Mouse (Mus musculus) intestine, embryonic 14.5 days (tissue): ENCODE measurements around the gene S100a10. TPM values are rescaled to one million over a fixed set of nuclear protein-coding genes. Genes with fewer than 3 reads are reported as not detected.

ENCODE experiments used
- ATAC-seq: fragments of 200-750 bp; cut with Nextera tagmentation; replicated peaks from 2 replicates; pipeline ENCODE4 v1.8.0; 2017; ENCODE audit warnings: low read depth, moderate number of reproducible peaks, moderate TSS enrichment, moderate library complexity; ENCODE audit not compliant: low FRiP score, low TSS enrichment
- DNase-seq: peaks from one replicate; pipeline ENCODE4 v3.0.0-alpha.2; 2018; ENCODE audit warnings: low spot score
- H3K27ac ChIP-seq: fragments of 300-500 bp; sonication (generic); 2 replicates; pipeline ENCODE4 v1.5.1; 2014; ENCODE audit warnings: low read depth, mild to moderate bottlenecking, control low read depth
- H3K27me3 ChIP-seq: fragments of 300-500 bp; sonication (generic); replicated peaks from 2 replicates; pipeline ENCODE4 v1.6.1; 2014; ENCODE audit warnings: low read length, control low read depth; ENCODE audit not compliant: control insufficient read depth, insufficient read depth
- H3K36me3 ChIP-seq: fragments of 300-500 bp; sonication (generic); 2 replicates; pipeline ENCODE4 v1.6.1; 2014; ENCODE audit warnings: low read length, control low read depth; ENCODE audit not compliant: control insufficient read depth, insufficient read depth
- H3K4me1 ChIP-seq: fragments of 300-500 bp; sonication (generic); replicated peaks from 2 replicates; pipeline ENCODE4 v1.6.1; 2014; ENCODE audit warnings: low read length, control low read depth, mixed read lengths; ENCODE audit not compliant: control insufficient read depth, insufficient read depth
- H3K4me2 ChIP-seq: fragments of 300-500 bp; sonication (generic); 2 replicates; pipeline ENCODE4 v1.6.1; 2014; ENCODE audit warnings: low read length
- H3K4me3 ChIP-seq: fragments of 300-500 bp; sonication (generic); 2 replicates; pipeline ENCODE4 v1.5.1; 2014; ENCODE audit warnings: low read depth, low read length, control low read depth, mixed read lengths
- H3K9ac ChIP-seq: fragments of 300-500 bp; sonication (generic); 2 replicates; pipeline ENCODE4 v1.6.1; 2014; ENCODE audit warnings: mild to moderate bottlenecking, low read length
- H3K9me3 ChIP-seq: fragments of 300-500 bp; sonication (generic); 2 replicates; pipeline ENCODE4 v1.6.1; 2016; ENCODE audit warnings: low read length, control low read depth; ENCODE audit not compliant: control insufficient read depth
- WGBS: fragments of 180-500 bp; shearing (Covaris S2); extraction: QIAGEN DNeasy Blood & Tissue Kit; methylation state at CpG from one replicate; pipeline ENCODE4 v1.1.7; 2014; 5-methylcytosine and 5-hydroxymethylcytosine counted together
- polyA plus RNA-seq: library from polyadenylated mRNA; unstranded; fragments of >200 nt; fragmentation: Nextera tagmentation; extraction: Ambion mirVana; gene quantifications from 2 replicates; pipeline ENCODE4 v1.2.1, GENCODE M21; 2014

S100a10 gene
- polyA plus RNA-seq, 1 experiment from 2014 or later = 519 TPM

DNA sequence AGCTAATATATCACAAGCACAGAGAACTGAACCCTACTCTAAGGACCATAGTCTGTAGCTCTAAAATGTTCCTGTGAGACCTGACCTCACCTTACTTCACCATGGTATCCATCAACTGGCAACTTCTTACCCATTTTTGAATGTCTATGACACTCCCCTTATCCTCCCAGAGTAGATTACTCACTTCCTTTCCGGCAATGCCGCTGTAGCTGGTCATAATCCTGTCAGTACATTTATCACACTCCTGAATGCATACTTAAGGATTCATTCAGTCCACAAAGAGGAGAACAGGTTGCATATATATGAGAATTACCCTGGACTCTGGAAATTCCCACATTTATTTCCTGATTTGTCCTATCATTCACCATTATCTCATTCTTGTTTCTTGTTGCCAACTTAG, 37.5 kb upstream of the S100a10 start:
- Histone ChIP-seq H3K36me3 (no peaks in the 10 kb centered on the region), H3K27me3 (no peaks in the 10 kb centered on the region), H3K27ac (no peak overlapping the region), H3K9me3 (no peaks in the 10 kb centered on the region), H3K4me3 (no peak overlapping the region), H3K4me2 (no peak overlapping the region), H3K4me1 (peaks cover 6% of the 10 kb centered on the region), H3K9ac (no peak overlapping the region)
- DNase-seq (no peak), ATAC-seq (no peak)
- WGBS = 62% methylated on average over 2 of the region's 2 CpGs

DNA sequence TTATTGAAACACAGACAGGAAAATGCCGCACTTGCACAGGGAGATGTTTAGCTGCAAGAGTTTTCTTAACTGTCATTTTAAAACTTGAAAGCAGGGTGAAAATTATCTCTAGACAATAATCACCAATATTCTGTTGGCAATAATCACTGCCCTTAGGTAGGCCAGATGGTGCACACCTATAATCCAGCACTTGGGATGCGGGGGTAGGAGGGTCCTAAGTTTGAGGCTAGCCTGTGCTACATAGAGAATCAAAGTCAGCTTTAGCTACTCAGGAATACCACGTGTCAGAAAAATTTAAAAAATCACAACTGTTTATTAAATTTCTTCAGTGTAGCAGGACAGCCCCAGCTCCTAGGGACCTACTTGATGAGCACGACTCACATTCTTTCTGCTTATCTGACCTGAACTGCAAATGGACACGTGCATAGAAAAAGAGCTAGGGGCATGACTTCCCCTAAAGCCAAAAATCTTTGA, 35.0 kb upstream of the S100a10 start:
- ATAC-seq = peak; percentile 37

DNA sequence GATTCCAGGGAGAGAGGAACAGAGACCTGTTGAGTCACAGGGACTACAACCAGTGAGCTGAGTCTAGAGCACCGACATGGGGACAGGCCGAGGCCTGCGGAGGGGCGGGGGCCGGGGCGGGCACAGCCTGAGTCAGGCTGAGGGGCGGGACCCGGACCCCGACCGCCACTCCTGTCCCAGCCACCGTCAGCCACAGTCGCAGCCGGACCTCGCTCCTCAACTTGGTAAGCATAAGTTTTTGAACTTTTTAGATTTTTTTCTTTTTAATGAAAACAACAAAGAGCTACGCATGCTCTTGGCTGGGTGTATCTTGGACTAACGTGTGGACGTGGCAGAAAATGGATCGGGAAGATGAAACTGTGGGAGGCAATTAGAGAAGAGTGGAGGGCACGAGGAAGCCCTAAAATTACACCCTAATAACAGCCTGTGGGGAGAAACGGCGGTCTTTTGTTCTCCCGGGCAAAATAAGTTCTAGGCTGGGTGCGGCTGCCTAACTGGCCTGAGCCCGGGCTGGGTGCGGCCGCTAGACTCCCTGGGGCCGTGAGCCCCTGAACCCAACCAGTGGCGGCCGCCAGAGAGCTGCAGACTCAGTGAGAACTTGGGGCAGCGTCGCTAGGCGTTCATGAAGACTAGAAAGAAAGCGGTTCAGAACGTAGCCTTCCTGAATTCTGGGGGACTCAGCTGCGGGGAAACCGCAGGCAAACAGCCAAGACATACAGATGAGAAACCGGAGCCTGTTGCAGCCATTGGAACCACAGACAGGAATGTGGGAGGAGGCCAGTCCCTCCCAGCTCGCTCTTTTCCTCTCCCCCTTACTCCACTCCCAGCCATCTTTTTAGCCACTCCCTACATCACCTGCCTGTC, 34.3 kb upstream of the S100a10 start, which contains the start of gene S100a11:
S100a11 (plus strand) TSS at position 159 of the 864 bp plus-strand sequence.
- Histone ChIP-seq H3K27me3 (no peaks in the 10 kb centered on the region), H3K4me2 (peak within 1 kb of the TSS; percentile 56), H3K4me1 (peaks cover 6% of the 10 kb centered on the region), H3K27ac (peak within 1 kb of the TSS; percentile 86), H3K9me3 (no peaks in the 10 kb centered on the region), H3K36me3 (peaks cover 10% of the 10 kb centered on the region; the same call in 1 of the 2 replicates), H3K4me3 (peak within 1 kb of the TSS; percentile 66), H3K9ac (peak within 1 kb of the TSS; percentile 81)
- WGBS = 0% methylated on average over 37 of the region's 38 CpGs
- peak; percentile 95 for ATAC-seq
- peak; percentile 86 for DNase-seq

More for the DNA sequence above, 35.0 kb upstream of the S100a10 start:
- Histone ChIP-seq H3K4me1 (peaks cover 6% of the 10 kb centered on the region), H3K9me3 (no peaks in the 10 kb centered on the region), H3K36me3 (peaks cover 9% of the 10 kb centered on the region; the same call in 1 of the 2 replicates), H3K9ac (peak overlapping the region; percentile 81), H3K27ac (no peak overlapping the region), H3K4me3 (peak overlapping the region; percentile 66; the same call in 1 of the 2 replicates), H3K27me3 (no peaks in the 10 kb centered on the region), H3K4me2 (peak overlapping the region; percentile 56)
- 51% methylated on average over 5 of the region's 5 CpGs for WGBS
- DNase-seq = no peak

DNA sequence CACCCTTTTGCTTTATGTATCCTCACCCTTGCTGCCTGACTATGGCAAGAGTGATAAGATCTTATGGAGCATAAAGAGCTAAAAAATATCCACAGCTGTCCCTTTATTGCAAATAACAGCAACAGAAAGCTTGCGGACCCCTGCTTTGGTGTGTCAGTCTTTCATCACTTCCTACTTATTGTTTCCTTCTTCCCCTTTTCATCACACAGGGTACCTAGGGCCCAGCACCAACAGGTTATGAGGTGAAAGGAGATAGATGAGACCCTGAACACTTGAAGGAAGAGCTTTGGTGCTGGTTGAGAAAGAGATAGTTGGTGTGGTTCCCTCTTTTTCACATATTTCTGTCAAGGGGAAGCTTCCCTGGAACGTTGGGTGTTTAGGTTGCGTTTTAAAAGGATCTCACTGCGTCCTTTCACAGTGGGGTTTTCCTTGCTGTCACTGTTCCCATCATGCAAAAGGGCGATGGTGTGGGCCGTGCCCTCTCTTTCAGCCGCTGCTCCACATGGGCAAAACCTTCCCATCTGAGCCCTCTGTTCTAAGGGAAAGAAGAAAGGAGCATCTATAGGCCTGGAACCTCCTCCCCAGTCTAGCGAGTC, 33.3 kb upstream of the S100a10 start:
- peaks cover 6% of the 10 kb centered on the region for H3K4me1 ChIP-seq
- H3K9me3 ChIP-seq = no peaks in the 10 kb centered on the region
- peaks cover 19% of the 10 kb centered on the region for H3K36me3 ChIP-seq
- H3K27me3 ChIP-seq = no peaks in the 10 kb centered on the region
- peak overlapping the region; percentile 56 for H3K4me2 ChIP-seq
- H3K9ac ChIP-seq = no peak overlapping the region
- WGBS = 90% methylated on average over 8 of the region's 8 CpGs
- H3K27ac ChIP-seq = no peak overlapping the region
- DNase-seq = no peak
- no peak for ATAC-seq
- H3K4me3 ChIP-seq = peak overlapping the region; percentile 66; the same call in 1 of the 2 replicates

DNA sequence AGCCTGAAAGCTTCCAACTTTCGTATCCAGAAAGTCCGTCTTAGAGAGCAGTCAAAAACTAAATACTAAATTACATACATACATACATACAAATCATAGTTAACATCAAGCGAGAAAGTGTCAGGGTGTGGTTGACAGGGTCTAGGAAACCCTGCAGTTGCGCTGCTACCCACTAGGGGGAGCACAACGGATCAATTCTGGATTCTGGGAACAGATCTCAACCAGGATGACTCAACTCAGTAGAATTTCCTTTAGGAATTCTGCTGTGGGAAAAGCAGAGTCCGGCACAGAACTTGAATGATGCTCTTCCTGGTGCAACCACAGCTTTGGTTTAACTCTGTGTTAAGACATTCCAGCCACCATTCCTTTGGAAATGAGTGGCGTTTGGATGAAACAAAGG, 32.3 kb upstream of the S100a10 start:
- 0 out of 2 replicates have a peak overlapping the region, but pooled peaks have one; percentile 1 for H3K4me2 ChIP-seq
- no peaks in the 10 kb centered on the region for H3K27me3 ChIP-seq
- no peak overlapping the region for H3K27ac ChIP-seq
- DNase-seq = peak; percentile 79
- no peak overlapping the region for H3K9ac ChIP-seq
- no peaks in the 10 kb centered on the region for H3K9me3 ChIP-seq
- peaks cover 28% of the 10 kb centered on the region for H3K36me3 ChIP-seq
- no peak overlapping the region for H3K4me3 ChIP-seq
- 40% methylated on average over 7 of the region's 7 CpGs for WGBS
- ATAC-seq = no peak
- H3K4me1 ChIP-seq = peaks cover 6% of the 10 kb centered on the region

DNA sequence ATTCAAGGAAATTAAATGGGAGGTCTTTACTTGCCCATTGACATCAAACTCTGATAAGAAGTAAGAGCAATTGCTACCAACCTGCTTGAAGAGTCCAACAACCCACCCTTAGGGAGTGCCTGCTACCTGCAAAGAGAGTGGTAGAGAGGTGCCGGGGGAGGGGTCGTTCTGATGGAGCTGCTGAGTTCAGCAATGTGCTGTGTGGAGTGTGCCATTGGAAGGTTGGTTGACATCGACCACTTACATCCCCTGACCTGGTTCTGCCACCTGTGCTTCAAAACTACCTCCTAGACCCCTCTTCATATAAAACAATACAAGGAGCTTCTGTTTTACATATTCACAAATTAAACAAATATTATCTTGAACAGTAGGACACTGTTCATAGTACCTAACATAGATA, 27.6 kb upstream of the S100a10 start:
- no peaks in the 10 kb centered on the region for H3K9me3 ChIP-seq
- no peak overlapping the region for H3K27ac ChIP-seq
- DNase-seq (no peak), ATAC-seq (no peak)
- H3K9ac ChIP-seq = no peak overlapping the region
- no peak overlapping the region for H3K4me3 ChIP-seq
- no peaks in the 10 kb centered on the region for H3K27me3 ChIP-seq
- WGBS = 88% methylated on average over 3 of the region's 3 CpGs
- peaks cover 28% of the 10 kb centered on the region for H3K36me3 ChIP-seq
- H3K4me1 ChIP-seq = no peaks in the 10 kb centered on the region
- no peak overlapping the region for H3K4me2 ChIP-seq

DNA sequence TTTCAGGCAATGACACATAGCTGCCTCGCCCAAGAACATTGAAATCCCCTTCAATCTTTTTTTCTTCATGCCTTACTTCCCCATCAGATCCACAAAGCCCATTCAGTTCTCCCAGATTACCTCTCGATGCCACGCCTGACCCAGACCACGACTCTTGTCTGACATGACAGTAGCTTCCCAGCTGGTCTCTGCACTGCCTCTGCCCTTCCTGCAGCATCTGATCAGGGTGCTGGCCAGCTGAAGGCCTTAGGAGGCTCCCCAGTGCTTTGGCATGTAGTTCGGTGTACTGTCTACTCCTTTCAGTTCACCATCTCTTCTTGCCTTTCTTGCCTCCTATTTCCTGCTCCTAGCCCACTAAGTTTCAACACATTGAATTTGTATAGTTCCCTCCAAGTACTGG, 26.1 kb upstream of the S100a10 start:
- no peaks in the 10 kb centered on the region for H3K27me3 ChIP-seq
- H3K4me3 ChIP-seq = no peak overlapping the region
- no peak overlapping the region for H3K27ac ChIP-seq
- DNase-seq (no peak), ATAC-seq (no peak)
- H3K9ac ChIP-seq = no peak overlapping the region
- H3K4me2 ChIP-seq = no peak overlapping the region
- peaks cover 28% of the 10 kb centered on the region for H3K36me3 ChIP-seq
- H3K9me3 ChIP-seq = 0 out of 2 replicates have a peak, but pooled peaks cover 3% of the 10 kb centered on the region
- 86% methylated on average over 5 of the region's 5 CpGs for WGBS
- H3K4me1 ChIP-seq = no peaks in the 10 kb centered on the region

DNA sequence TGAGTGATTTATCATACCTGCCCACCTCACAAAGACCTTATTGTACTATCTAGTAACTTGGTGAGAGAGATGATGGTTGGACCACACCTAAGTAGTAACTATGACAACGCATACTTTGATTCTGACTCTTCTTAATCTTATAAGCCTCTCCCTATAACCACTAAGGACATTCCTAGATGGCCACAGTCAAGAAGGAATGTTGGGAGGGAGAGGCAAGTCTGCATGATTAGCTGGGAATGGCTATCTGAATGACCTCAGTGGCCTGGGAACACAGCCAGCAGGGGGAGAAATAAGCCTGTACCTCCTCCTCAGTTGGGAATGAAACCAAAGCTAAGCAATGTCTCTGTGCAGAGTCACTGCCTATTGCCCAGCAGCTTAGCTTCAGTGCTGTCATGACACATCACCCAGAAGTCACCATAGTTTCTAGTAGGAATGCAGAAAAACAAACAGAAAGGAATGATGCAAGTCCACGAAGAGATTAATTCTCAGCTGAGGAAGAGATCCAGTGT, 17.8 kb upstream of the S100a10 start:
- no peak overlapping the region for H3K4me2 ChIP-seq
- H3K4me3 ChIP-seq = no peak overlapping the region
- no peaks in the 10 kb centered on the region for H3K27me3 ChIP-seq
- DNase-seq = peak; percentile 52
- H3K4me1 ChIP-seq = no peaks in the 10 kb centered on the region
- peak; percentile 70; the same call in 1 of the 2 replicates for ATAC-seq
- WGBS = 54% methylated on average over 2 of the region's 2 CpGs
- 0 out of 2 replicates have a peak, but pooled peaks cover 3% of the 10 kb centered on the region for H3K9me3 ChIP-seq
- no peak overlapping the region for H3K27ac ChIP-seq
- no peak overlapping the region for H3K9ac ChIP-seq
- no peaks in the 10 kb centered on the region for H3K36me3 ChIP-seq
